Mouse (Mus musculus) stomach, embryonic 14.5 days (tissue): ENCODE data around the gene Fam69a. TPM values are rescaled to one million over a fixed set of nuclear protein-coding genes. Genes with fewer than 3 reads are reported as not detected.

Experiments used
- ATAC-seq: fragments of 200-750 bp; cut with Nextera tagmentation; 2 replicates; pipeline ENCODE4 v1.8.0; 2017; ENCODE audit warnings: low read depth, moderate TSS enrichment; ENCODE audit not compliant: insufficient number of reproducible peaks, insufficient read depth, low FRiP score
- H3K27ac ChIP-seq: fragments of 300-500 bp; sonication (generic); 2 replicates; pipeline ENCODE4 v1.5.1; 2014; ENCODE audit warnings: mild to moderate bottlenecking, low read length, moderate library complexity, mixed read lengths
- H3K27me3 ChIP-seq: fragments of 300-500 bp; sonication (generic); 2 replicates; pipeline ENCODE4 v1.6.1; 2014; ENCODE audit warnings: low read length, control low read depth, mixed read lengths; ENCODE audit not compliant: control insufficient read depth, insufficient read depth
- H3K36me3 ChIP-seq: fragments of 300-500 bp; sonication (generic); 2 replicates; pipeline ENCODE4 v1.6.1; 2014; ENCODE audit warnings: mild to moderate bottlenecking, control low read depth, low read length, moderate library complexity, mixed read lengths; ENCODE audit not compliant: control insufficient read depth, insufficient read depth
- H3K4me1 ChIP-seq: fragments of 300-500 bp; sonication (generic); 2 replicates; pipeline ENCODE4 v1.6.1; 2014; ENCODE audit warnings: low read length, control low read depth, mixed read lengths; ENCODE audit not compliant: control insufficient read depth, insufficient read depth
- H3K4me2 ChIP-seq: fragments of 300-500 bp; sonication (generic); replicated peaks from 2 replicates; pipeline ENCODE4 v1.6.1; 2014; ENCODE audit warnings: low read depth, low read length, control low read depth
- H3K4me3 ChIP-seq: fragments of 300-500 bp; sonication (generic); 2 replicates; pipeline ENCODE4 v1.5.1; 2014; ENCODE audit warnings: low read depth, low read length, control low read depth
- H3K9ac ChIP-seq: fragments of 300-500 bp; sonication (generic); replicated peaks from 2 replicates; pipeline ENCODE4 v1.6.1; 2014; ENCODE audit warnings: low read depth, mild to moderate bottlenecking, control low read depth, low read length, moderate library complexity, mixed read lengths
- H3K9me3 ChIP-seq: fragments of 300-500 bp; sonication (generic); 2 replicates; pipeline ENCODE4 v1.6.1; 2016; ENCODE audit warnings: low read depth, low read length, control low read depth; ENCODE audit not compliant: control insufficient read depth
- WGBS: fragments of 180-500 bp; shearing (Covaris S2); extraction: QIAGEN DNeasy Blood & Tissue Kit; methylation state at CpG from one replicate; pipeline ENCODE4 v1.1.7; 2014; 5-methylcytosine and 5-hydroxymethylcytosine counted together
- polyA plus RNA-seq: library from polyadenylated mRNA; unstranded; fragments of >200 nt; fragmentation: Nextera tagmentation; extraction: Ambion mirVana; gene quantifications from 2 replicates; pipeline ENCODE4 v1.2.1, GENCODE M21; 2014

The Fam69a gene
- polyA plus RNA-seq, 1 experiment from 2014 or later = 29.1 TPM

DNA sequence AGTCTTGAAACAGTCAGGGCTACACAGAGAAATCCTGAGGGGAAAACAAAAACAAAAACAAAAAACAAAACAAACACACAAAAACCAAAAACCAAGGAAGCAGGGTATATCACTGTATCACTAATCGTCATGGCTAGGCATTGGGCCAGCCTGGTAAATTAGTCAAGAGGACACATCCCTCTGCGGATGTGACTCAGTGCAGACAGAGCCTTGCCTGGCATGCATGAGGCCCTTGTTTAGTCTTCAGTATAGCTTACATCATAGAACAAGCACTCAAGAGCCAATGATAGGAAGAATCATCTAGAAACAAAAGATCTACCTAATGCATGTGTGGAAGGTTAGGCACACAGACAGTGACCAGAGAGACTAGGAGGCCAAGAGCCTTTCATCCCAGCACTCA is 9.1 kb upstream of the Fam69a start:
- WGBS = 92% methylated on average over 2 of the region's 2 CpGs
- Histone ChIP-seq H3K4me1 (no peaks in the 10 kb centered on the region), H3K36me3 (no peaks in the 10 kb centered on the region), H3K4me2 (no peak overlapping the region), H3K4me3 (no peak overlapping the region), H3K9ac (no peak overlapping the region), H3K27ac (no peak overlapping the region), H3K27me3 (no peaks in the 10 kb centered on the region), H3K9me3 (no peaks in the 10 kb centered on the region)
- ATAC-seq = no peak

- 0 out of 2 replicates have a peak, but pooled peaks have one; percentile 20 for ATAC-seq
- peak overlapping the region; percentile 79 for H3K4me2 ChIP-seq
- H3K4me3 ChIP-seq = peak overlapping the region; percentile 74
- no peaks in the 10 kb centered on the region for H3K27me3 ChIP-seq
- no peaks in the 10 kb centered on the region for H3K36me3 ChIP-seq
- H3K9me3 ChIP-seq = no peaks in the 10 kb centered on the region
- 15% methylated on average over 5 of the region's 5 CpGs for WGBS
- H3K4me1 ChIP-seq = 0 out of 2 replicates have a peak, but pooled peaks cover 4% of the 10 kb centered on the region
- H3K9ac ChIP-seq = peak overlapping the region; percentile 64
- H3K27ac ChIP-seq = peak overlapping the region; percentile 89
Observed at GRCm38 (mm10) chr5:107987835-107988251, 958 bp upstream of the Fam69a start.

DNA sequence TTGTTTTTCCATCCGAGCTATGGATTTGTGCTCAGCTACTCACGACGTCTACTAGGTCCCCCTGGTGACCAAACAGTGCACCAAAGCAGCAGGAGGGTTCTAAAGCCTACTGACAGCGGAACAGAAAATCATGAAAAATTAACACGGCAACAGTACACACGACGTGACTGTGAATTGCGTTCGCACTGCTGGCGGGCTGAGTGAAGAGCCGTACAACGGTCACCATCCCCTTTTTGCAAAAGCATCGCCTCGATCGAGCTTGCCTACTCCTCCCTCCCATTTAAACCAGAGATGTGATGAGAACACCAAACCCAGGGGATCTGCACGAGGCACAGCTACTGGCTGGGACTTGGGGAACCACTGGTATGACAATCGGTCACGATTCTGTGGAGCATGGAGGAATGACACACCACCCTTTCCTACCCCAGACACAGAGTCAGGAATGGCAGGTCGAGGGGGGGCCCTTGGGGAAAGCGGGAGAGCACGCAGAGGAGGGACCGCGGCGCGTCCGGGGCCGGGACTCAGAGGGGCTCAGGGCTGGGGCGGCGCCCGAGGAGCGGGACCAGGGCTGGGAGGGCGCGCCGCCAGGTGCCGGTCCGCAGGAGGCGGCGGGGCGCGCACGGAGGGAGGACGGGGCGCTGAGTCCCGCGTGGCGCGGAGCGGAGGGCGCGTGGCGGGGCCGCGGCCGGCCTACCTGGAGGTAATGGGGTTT is 474 bp downstream of the Fam69a start:
- Histone ChIP-seq H3K27me3 (no peaks in the 10 kb centered on the region), H3K4me3 (peak overlapping the region; percentile 74), H3K9me3 (no peaks in the 10 kb centered on the region), H3K4me2 (peak overlapping the region; percentile 79), H3K27ac (peak overlapping the region; percentile 87), H3K36me3 (no peaks in the 10 kb centered on the region), H3K9ac (peak overlapping the region; percentile 64), H3K4me1 (0 out of 2 replicates have a peak, but pooled peaks cover 4% of the 10 kb centered on the region)
- WGBS = 0% methylated on average over 35 of the region's 54 CpGs
- peak; percentile 81 for ATAC-seq

GRCm38 (mm10) chr5:107983946-107984345 is 2.9 kb downstream of the Fam69a start:
- no peak overlapping the region for H3K4me2 ChIP-seq
- no peak overlapping the region for H3K4me3 ChIP-seq
- no peak for ATAC-seq
- WGBS = 90% methylated on average over 5 of the region's 5 CpGs
- 0 out of 2 replicates have a peak, but pooled peaks cover 4% of the 10 kb centered on the region for H3K4me1 ChIP-seq
- H3K9me3 ChIP-seq = no peaks in the 10 kb centered on the region
- H3K9ac ChIP-seq = no peak overlapping the region
- H3K27me3 ChIP-seq = no peaks in the 10 kb centered on the region
- no peak overlapping the region for H3K27ac ChIP-seq
- H3K36me3 ChIP-seq = no peaks in the 10 kb centered on the region

- H3K36me3 ChIP-seq = no peaks in the 10 kb centered on the region
Observed at GRCm38 (mm10) chr5:107982016-107982415, 4.9 kb downstream of the Fam69a start.

GRCm38 (mm10) chr5:107979901-107980300 is 7.0 kb downstream of the Fam69a start:
- Histone ChIP-seq H3K36me3 (no peaks in the 10 kb centered on the region), H3K27ac (no peak overlapping the region), H3K4me1 (peaks cover 5% of the 10 kb centered on the region; the same call in 1 of the 2 replicates), H3K9ac (no peak overlapping the region), H3K9me3 (no peaks in the 10 kb centered on the region), H3K4me2 (no peak overlapping the region), H3K4me3 (no peak overlapping the region), H3K27me3 (no peaks in the 10 kb centered on the region)
- WGBS = 62% methylated on average over 1 of the region's 1 CpGs
- ATAC-seq = no peak

More at GRCm38 (mm10) chr5:107982016-107982415, 4.9 kb downstream of the Fam69a start:
- no peaks in the 10 kb centered on the region for H3K27me3 ChIP-seq
- no peak overlapping the region for H3K9ac ChIP-seq
- 62% methylated on average over 3 of the region's 3 CpGs for WGBS
- no peak overlapping the region for H3K27ac ChIP-seq
- H3K9me3 ChIP-seq = no peaks in the 10 kb centered on the region
- ATAC-seq = no peak
- no peak overlapping the region for H3K4me2 ChIP-seq
- peaks cover 9% of the 10 kb centered on the region; the same call in 1 of the 2 replicates for H3K4me1 ChIP-seq
- H3K4me3 ChIP-seq = no peak overlapping the region

DNA sequence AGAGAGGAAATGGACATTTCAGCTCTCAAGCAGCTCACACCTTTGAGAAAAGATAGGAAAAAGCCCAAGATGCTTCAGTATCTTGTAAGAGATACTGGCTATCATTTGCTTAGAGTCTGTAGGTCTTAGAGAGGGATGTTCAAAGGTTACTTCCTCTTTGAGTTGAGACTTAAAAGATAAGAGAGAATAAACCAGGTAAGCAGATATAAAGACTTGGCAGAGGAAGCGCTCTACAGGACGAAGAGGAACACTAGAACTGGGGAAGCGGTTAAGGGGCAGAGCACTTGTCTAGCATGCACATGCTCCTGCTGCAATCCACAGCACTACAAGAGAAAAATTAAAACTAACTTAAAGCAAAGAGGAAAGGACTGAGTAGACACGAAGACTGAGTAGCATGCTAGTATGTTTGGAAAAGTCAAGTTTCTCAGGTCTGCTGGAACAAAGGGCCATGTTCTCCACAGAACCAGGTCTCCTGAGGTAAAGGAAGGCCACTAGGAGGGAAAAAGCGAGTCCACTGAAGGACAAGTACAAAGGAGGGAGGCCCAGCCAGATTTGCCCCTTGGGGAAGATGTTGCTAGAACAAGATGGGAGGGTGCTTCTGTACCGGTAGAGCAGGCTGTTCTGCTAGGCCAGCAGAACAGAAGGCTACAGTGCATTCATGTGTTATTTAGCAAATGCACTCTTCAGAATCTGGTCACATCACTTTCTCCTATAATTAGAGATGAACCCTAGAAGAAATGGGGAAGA is 8.4 kb downstream of the Fam69a start:
- Histone ChIP-seq H3K36me3 (no peaks in the 10 kb centered on the region), H3K9ac (no peak overlapping the region), H3K27ac (no peak overlapping the region), H3K4me3 (no peak overlapping the region), H3K27me3 (no peaks in the 10 kb centered on the region), H3K9me3 (no peaks in the 10 kb centered on the region), H3K4me1 (peaks cover 5% of the 10 kb centered on the region; the same call in 1 of the 2 replicates), H3K4me2 (no peak overlapping the region)
- WGBS = 84% methylated on average over 6 of the region's 6 CpGs
- no peak for ATAC-seq

DNA sequence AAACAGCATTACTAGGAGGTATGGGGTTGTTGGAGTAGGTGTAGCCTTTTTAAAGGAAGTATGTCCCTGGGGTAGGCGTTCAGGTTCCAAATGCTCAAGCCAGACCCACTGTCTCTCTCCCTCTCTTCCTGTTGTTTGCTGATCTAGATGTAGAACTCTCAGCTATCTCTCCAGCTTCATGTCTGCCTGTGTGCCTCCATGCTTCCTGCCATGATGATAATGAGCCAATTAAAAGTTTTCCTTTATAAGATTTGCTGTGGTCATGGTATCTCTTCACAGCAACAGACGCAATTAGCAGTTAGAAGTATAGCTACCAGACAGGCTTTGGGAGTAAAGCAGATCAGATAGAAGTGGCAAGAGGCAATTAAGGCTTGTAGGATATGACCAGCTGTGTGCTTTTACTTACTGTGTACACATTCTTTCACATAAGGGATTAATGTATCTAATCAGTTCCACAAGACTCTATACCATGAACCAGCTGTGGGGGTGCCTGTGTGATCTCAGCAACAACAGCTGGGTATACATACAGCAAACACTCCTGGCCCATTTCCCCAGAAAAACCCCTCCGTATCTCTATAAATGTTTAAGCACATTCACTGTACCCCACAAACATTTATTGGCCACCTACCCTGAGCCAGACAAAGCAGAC is 9.1 kb downstream of the Fam69a start:
- Histone ChIP-seq H3K9ac (no peak overlapping the region), H3K4me3 (no peak overlapping the region), H3K27ac (no peak overlapping the region), H3K9me3 (no peaks in the 10 kb centered on the region), H3K27me3 (no peaks in the 10 kb centered on the region), H3K4me2 (no peak overlapping the region), H3K36me3 (no peaks in the 10 kb centered on the region), H3K4me1 (peaks cover 5% of the 10 kb centered on the region; the same call in 1 of the 2 replicates)
- ATAC-seq = 0 out of 2 replicates have a peak, but pooled peaks have one; percentile 63
- WGBS = 63% methylated on average over 3 of the region's 3 CpGs
